Mouse (Mus musculus) kidney, embryonic 15.5 days (tissue): ENCODE measurements around the gene Dydc2. TPM values are rescaled to one million over a fixed set of nuclear protein-coding genes. Genes with fewer than 3 reads are reported as not detected.

Experiments used
- ATAC-seq: fragments of 200-750 bp; cut with Nextera tagmentation; replicated peaks from 2 replicates; pipeline ENCODE4 v1.8.0; 2017; ENCODE audit warnings: moderate TSS enrichment; ENCODE audit not compliant: low FRiP score
- H3K27ac ChIP-seq: fragments of 300-500 bp; sonication (generic); 2 replicates; pipeline ENCODE4 v1.5.1; 2015; ENCODE audit warnings: mild to moderate bottlenecking, inconsistent platforms
- H3K27me3 ChIP-seq: fragments of 300-500 bp; sonication (generic); 2 replicates; pipeline ENCODE4 v1.6.1; 2015; ENCODE audit warnings: inconsistent platforms
- H3K36me3 ChIP-seq: fragments of 300-500 bp; sonication (generic); 2 replicates; pipeline ENCODE4 v1.6.1; 2015; ENCODE audit warnings: inconsistent platforms
- H3K4me1 ChIP-seq: fragments of 300-500 bp; sonication (generic); 2 replicates; pipeline ENCODE4 v1.6.1; 2015; ENCODE audit warnings: inconsistent platforms
- H3K4me2 ChIP-seq: fragments of 300-500 bp; sonication (generic); 2 replicates; pipeline ENCODE4 v1.6.1; 2015; ENCODE audit warnings: moderate library complexity, mild to moderate bottlenecking, inconsistent platforms
- H3K4me3 ChIP-seq: fragments of 300-500 bp; sonication (generic); replicated peaks from 2 replicates; pipeline ENCODE4 v1.5.1; 2015; ENCODE audit warnings: mild to moderate bottlenecking, inconsistent platforms
- H3K9ac ChIP-seq: fragments of 300-500 bp; sonication (generic); 2 replicates; pipeline ENCODE4 v1.6.1; 2015; ENCODE audit warnings: mild to moderate bottlenecking, inconsistent platforms
- H3K9me3 ChIP-seq: fragments of 300-500 bp; sonication (generic); replicated peaks from 2 replicates; pipeline ENCODE4 v1.6.1; 2016; ENCODE audit warnings: inconsistent platforms
- WGBS: fragments of 180-500 bp; shearing (Covaris S2); methylation state at CpG from one replicate; pipeline ENCODE4 v1.1.7; 2015; ENCODE audit warnings: mixed read lengths; 5-methylcytosine and 5-hydroxymethylcytosine counted together
- polyA plus RNA-seq: library from polyadenylated mRNA; unstranded; fragments of >200 nt; fragmentation: Nextera tagmentation; extraction: Ambion mirVana; gene quantifications from 2 replicates; pipeline ENCODE4 v1.2.1, GENCODE M21; 2015

Gene Dydc2
- polyA plus RNA-seq, result not detected in 2 replicates

DNA sequence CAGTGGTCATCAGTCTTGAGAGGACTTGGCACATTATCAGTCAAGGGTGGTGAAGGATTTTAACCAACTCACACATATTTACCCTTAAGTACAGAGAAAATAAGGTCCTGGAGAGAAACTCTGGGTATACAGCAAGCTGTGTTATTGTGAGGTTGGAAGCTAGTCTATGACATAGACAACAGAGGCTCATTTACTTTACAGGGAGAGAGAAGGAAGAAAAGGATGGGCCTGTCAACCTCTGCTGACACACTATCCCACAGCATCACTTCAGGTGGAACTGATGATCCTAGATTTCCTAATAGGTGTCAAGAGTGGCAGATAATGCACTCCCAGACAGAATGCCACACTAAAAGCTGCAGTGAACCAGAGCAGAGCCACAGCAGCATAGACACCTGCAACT lies at the start of gene Dydc2:
Dydc2 (minus strand) TSS at position 101 of the 400 bp plus-strand sequence.
- no peak for ATAC-seq
- Histone ChIP-seq H3K27ac (no peak within 1 kb of the TSS), H3K9ac (no peak within 1 kb of the TSS), H3K36me3 (no peaks in the 10 kb centered on the region), H3K4me3 (no peak within 1 kb of the TSS), H3K9me3 (no peaks in the 10 kb centered on the region), H3K4me2 (no peak within 1 kb of the TSS), H3K27me3 (no peaks in the 10 kb centered on the region), H3K4me1 (peaks cover 11% of the 10 kb centered on the region)

DNA sequence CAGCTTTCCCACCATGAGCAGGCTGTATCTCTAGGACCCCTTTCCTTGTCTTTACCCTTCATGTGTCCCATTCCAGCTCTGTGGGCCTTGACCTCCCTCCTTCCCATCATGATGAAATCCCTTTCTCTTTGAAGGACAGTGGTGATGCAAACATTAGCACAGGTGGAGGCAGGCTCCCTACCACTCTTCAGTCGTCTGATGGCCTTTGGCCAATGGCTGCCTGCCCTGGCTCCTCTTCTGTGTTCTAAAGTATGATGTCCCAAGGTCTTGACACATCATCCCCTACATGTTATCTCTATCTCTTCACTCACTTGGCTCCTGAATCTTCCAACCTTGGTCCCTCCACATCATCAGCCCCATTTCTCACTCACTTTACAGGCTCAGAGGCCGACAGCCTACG lies 47.3 kb upstream of the Dydc2 start:
- no peaks in the 10 kb centered on the region for H3K36me3 ChIP-seq
- no peak overlapping the region for H3K4me2 ChIP-seq
- H3K4me3 ChIP-seq, result no peak overlapping the region
- H3K9ac ChIP-seq, result no peak overlapping the region
- no peak overlapping the region for H3K27ac ChIP-seq
- no peak for ATAC-seq
- H3K4me1 ChIP-seq, result no peaks in the 10 kb centered on the region
- no peaks in the 10 kb centered on the region for H3K9me3 ChIP-seq
- WGBS, result 82% methylated on average over 3 of the region's 3 CpGs
- no peaks in the 10 kb centered on the region for H3K27me3 ChIP-seq

DNA sequence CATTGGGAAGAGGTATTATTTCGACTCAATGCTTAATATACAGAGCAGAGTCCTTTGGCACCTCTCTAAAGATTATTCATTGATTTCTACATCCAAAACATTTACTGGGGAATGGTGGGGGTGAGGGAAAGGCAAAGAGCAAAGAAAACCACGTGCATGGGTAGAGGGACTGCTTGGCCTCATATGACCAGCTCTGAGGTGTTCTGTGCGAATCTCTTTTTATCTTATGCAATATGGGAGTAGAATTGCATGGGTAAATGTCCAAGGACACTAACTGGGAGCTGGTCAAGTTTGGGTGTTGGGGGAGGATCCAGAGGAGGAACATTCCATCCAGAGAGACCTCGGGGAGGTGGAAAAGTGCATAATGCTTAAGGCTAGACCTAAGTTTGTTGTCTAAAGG lies 43.9 kb upstream of the Dydc2 start:
- Histone ChIP-seq H3K4me3 (no peak overlapping the region), H3K27ac (no peak overlapping the region), H3K4me1 (no peaks in the 10 kb centered on the region), H3K36me3 (no peaks in the 10 kb centered on the region), H3K9ac (no peak overlapping the region), H3K9me3 (no peaks in the 10 kb centered on the region), H3K4me2 (no peak overlapping the region), H3K27me3 (no peaks in the 10 kb centered on the region)
- no peak for ATAC-seq
- 86% methylated on average over 4 of the region's 4 CpGs for WGBS

DNA sequence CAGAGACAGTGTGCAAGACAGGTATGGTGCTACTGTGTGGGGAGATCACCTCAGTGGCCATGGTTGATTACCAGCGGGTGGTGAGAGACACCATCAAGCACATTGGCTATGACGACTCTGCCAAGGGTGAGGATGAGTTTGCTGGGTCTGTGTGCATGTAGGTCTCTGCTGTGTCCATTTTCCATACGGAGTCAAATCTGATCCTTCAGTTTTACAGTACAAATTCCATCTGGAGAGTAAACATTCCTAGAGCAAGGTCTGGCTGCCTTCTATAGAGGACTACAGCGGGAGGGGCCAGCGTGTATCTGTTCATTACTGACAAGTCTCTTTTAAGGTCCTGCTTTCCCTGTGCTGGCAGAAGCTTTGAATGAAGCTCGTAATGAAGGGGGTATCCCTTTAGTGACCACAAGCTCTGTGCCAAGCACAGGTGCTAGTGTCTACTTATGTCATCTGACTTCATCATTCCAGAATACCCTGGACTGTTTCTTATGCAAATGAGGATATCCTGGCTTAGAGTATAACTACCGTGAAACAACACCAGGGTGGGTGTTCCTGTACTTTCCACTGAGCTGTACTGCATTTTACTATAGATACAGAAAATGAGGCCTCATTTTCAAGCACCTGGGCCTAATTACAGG lies 42.1 kb upstream of the Dydc2 start:
- 90% methylated on average over 7 of the region's 7 CpGs for WGBS
- no peak for ATAC-seq
- H3K4me2 ChIP-seq, result no peak overlapping the region
- no peaks in the 10 kb centered on the region for H3K9me3 ChIP-seq
- no peak overlapping the region for H3K9ac ChIP-seq
- no peaks in the 10 kb centered on the region for H3K27me3 ChIP-seq
- no peaks in the 10 kb centered on the region for H3K36me3 ChIP-seq
- no peak overlapping the region for H3K27ac ChIP-seq
- H3K4me3 ChIP-seq, result no peak overlapping the region
- no peaks in the 10 kb centered on the region for H3K4me1 ChIP-seq

DNA sequence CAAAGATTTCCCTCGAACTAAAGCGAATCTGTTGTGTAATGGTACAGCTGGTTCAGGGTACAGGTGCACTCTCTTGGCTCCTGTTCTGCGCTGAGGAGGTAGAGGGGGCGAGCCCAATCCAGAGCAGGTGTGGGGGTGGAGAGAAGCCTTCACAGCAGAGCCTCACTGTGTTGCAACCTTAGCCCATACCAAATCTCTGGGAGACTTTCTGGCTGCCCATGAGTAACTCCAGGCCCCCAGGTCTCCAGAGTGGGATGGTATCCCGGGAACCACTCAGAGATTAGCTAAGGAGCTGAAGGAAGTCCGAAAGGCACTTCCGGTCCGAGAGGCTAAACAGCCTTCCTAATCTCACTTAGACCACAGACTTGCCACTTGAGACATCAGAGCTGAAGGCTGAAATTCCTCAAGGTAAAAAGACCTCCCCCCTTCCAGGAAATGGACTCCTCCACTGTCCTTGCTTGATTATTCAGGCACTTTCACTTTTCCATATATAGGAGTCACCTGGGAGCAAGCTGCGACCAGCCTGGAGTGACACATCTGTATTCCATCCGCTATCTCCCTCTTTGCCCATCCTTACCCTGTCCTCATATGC lies 35.9 kb upstream of the Dydc2 start, which contains the start of gene Mat1a:
Mat1a (plus strand) TSS at position 183 of the 592 bp plus-strand sequence.
- ATAC-seq, result no peak
- H3K4me3 ChIP-seq, result no peak within 1 kb of the TSS
- no peaks in the 10 kb centered on the region for H3K27me3 ChIP-seq
- H3K9me3 ChIP-seq, result no peaks in the 10 kb centered on the region
- no peak within 1 kb of the TSS for H3K27ac ChIP-seq
- no peaks in the 10 kb centered on the region for H3K4me1 ChIP-seq
- H3K4me2 ChIP-seq, result no peak within 1 kb of the TSS
- no peaks in the 10 kb centered on the region for H3K36me3 ChIP-seq
- no peak within 1 kb of the TSS for H3K9ac ChIP-seq
- WGBS, result 71% methylated on average over 10 of the region's 10 CpGs

DNA sequence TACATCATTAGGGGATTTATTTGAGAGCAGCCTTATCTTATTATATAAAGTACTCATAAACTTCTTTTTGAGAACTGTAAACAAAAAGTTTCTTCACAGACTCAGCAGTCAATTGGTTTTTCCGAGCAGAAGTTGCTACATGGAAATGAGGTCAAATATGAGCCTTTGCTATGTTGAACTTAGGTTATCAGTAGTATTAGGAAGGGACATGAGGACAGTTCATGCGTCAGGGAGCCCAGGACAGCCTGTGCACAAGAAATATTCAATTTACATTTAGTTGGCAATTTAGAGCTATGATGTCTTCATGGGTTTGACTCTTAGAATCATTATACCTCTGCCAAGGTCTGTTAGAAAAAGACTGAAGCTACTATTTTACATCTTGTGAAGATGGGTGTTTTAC lies 33.3 kb upstream of the Dydc2 start:
- no peak for ATAC-seq
- no peak overlapping the region for H3K9ac ChIP-seq
- WGBS, result 76% methylated on average over 2 of the region's 2 CpGs
- no peaks in the 10 kb centered on the region for H3K4me1 ChIP-seq
- H3K27ac ChIP-seq, result no peak overlapping the region
- no peak overlapping the region for H3K4me2 ChIP-seq
- H3K36me3 ChIP-seq, result no peaks in the 10 kb centered on the region
- H3K27me3 ChIP-seq, result no peaks in the 10 kb centered on the region
- H3K4me3 ChIP-seq, result no peak overlapping the region
- no peaks in the 10 kb centered on the region for H3K9me3 ChIP-seq

DNA sequence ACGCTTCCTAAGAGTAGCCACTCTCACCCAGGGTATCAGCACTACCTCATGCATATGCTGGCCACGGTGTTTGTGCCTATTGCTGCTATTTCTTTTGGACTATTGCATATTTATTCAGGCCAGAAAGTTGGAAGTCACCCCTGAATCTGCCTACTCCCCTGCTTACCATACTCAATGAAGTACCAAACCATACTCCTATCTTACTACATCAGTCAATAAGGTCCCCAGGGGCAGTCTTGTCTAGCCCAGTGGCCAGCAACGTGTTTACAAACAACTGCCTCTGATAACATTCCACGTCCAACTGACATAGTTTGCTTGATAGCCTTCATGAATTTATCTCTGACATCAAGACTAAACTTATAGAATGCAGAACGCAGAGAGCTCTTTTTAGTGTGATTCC lies 32.2 kb upstream of the Dydc2 start:
- no peaks in the 10 kb centered on the region for H3K27me3 ChIP-seq
- no peak overlapping the region for H3K9ac ChIP-seq
- H3K27ac ChIP-seq, result no peak overlapping the region
- ATAC-seq, result no peak
- no peak overlapping the region for H3K4me3 ChIP-seq
- 84% methylated on average over 5 of the region's 5 CpGs for WGBS
- H3K36me3 ChIP-seq, result no peaks in the 10 kb centered on the region
- no peak overlapping the region for H3K4me2 ChIP-seq
- H3K9me3 ChIP-seq, result no peaks in the 10 kb centered on the region
- no peaks in the 10 kb centered on the region for H3K4me1 ChIP-seq

DNA sequence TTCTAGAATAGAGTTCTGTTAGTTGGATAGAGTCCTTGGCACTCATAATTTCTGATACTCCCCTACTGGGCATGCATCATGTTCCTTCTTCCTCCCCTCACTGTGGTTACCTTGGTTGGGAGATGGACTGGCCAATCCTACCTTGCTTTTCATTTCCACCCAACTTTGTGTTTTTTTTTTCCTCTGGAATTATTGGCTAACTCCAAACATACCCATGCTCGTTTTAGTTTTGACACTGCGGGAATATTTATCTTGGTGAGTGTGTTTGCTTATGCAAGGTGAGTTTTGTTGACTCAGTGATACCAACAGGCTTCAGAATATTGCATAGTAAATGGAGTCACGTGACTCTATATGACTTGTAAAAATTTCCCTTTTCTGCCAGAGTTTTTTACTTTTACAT lies 31.7 kb upstream of the Dydc2 start:
- H3K27me3 ChIP-seq, result no peaks in the 10 kb centered on the region
- ATAC-seq, result no peak
- 85% methylated on average over 3 of the region's 3 CpGs for WGBS

DNA sequence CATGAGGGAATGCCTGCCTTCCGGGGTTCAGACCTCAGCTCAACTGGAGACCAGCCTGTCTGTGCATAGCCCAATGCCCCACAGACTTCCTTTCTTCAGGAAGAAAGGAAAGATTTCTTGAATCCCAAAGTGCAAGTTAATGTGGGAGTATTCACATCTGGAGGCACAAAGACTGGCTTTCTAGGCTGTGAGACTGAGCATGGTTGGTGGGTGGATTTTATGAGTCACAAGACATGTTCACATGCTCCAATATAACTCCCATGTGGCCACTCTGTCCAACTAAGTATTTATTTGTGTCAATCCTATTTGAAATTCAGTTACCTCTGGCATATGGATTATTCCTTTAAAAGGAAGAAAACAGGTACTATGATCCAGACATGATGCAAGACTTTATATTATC lies 29.7 kb upstream of the Dydc2 start:
- WGBS, result 86% methylated on average over 1 of the region's 1 CpGs
- Histone ChIP-seq H3K4me1 (no peaks in the 10 kb centered on the region), H3K9me3 (no peaks in the 10 kb centered on the region), H3K4me3 (no peak overlapping the region), H3K27me3 (no peaks in the 10 kb centered on the region), H3K27ac (no peak overlapping the region), H3K4me2 (no peak overlapping the region), H3K36me3 (no peaks in the 10 kb centered on the region), H3K9ac (no peak overlapping the region)
- ATAC-seq, result no peak

More for the DNA sequence above, 31.7 kb upstream of the Dydc2 start:
- no peaks in the 10 kb centered on the region for H3K36me3 ChIP-seq
- no peaks in the 10 kb centered on the region for H3K9me3 ChIP-seq
- no peaks in the 10 kb centered on the region for H3K4me1 ChIP-seq
- no peak overlapping the region for H3K9ac ChIP-seq
- no peak overlapping the region for H3K27ac ChIP-seq
- H3K4me2 ChIP-seq, result no peak overlapping the region
- H3K4me3 ChIP-seq, result no peak overlapping the region

DNA sequence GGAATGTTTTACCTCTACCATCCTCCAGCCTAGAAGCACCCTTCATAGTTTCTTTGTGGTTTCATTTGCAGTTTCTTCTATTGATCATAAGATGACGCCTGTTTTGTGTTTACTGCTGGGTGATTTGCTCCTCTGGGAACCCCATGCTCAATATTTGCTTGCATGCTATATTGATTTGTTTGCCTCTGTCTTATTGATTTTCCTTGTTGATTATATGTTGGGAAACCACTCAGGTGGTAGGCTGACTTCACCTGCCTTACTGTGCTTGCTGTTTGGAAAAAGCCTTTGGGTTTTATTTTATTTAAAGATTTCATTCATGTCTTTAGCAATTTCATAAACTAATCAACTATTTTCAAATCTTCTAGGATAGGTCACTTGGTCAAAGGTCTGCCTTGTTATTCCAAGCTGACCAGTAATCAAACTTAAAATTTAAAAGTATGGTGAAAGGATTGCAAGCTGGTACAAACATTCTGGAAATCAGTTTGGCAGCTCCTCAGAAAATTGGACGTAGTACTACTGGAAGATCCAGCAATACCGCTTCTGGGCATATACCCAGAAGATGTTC lies 27.4 kb upstream of the Dydc2 start:
- Histone ChIP-seq H3K9ac (no peak overlapping the region), H3K9me3 (no peaks in the 10 kb centered on the region), H3K4me1 (no peaks in the 10 kb centered on the region), H3K36me3 (no peaks in the 10 kb centered on the region), H3K4me3 (no peak overlapping the region), H3K27ac (no peak overlapping the region), H3K27me3 (no peaks in the 10 kb centered on the region), H3K4me2 (no peak overlapping the region)
- no peak for ATAC-seq
- 86% methylated on average over 3 of the region's 3 CpGs for WGBS

DNA sequence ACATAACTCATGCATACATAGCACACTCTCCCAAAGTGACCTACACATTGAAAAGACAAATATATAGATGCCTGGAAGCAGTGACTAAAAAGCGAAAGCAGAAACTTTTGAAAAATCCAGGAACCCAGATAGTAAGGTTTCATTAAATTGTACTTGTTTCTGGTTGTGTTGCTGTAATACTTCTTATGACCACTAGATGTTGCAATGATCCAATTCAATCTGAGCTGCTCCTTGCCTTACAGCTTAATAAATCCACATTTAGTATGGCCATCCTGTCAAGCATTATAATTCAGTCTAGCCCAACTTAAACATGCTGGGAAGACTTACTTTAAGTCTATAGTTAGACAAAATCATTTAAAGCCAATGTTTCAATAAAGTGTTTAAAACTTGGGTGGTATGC lies 25.1 kb upstream of the Dydc2 start:
- no peaks in the 10 kb centered on the region for H3K36me3 ChIP-seq
- H3K27ac ChIP-seq, result no peak overlapping the region
- no peak for ATAC-seq
- H3K4me3 ChIP-seq, result no peak overlapping the region
- H3K9ac ChIP-seq, result no peak overlapping the region
- no peaks in the 10 kb centered on the region for H3K4me1 ChIP-seq
- no peaks in the 10 kb centered on the region for H3K27me3 ChIP-seq
- H3K4me2 ChIP-seq, result no peak overlapping the region
- WGBS, result 53% methylated on average over 1 of the region's 1 CpGs
- H3K9me3 ChIP-seq, result no peaks in the 10 kb centered on the region

DNA sequence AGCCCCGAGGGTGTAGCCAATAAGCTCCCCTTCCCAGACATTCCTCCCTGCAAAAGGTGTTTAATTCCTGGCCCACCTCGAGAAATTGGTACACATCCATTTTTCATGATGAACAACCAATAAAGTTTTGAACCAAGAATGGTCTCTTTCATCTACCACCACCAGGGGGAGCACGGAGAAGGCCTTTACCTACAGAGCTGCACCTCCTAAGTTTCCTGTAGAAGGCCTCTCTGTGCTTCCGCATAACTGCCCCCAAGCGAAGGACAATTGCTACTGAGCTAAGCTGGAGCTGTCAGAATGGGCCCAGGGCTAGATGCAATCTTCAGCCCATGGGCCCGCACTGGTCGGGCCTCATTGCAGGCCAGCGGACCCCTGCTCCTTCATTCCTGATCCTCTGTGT lies 21.8 kb upstream of the Dydc2 start:
- Histone ChIP-seq H3K4me2 (no peak overlapping the region), H3K27me3 (no peaks in the 10 kb centered on the region), H3K9me3 (no peaks in the 10 kb centered on the region), H3K4me3 (no peak overlapping the region), H3K4me1 (no peaks in the 10 kb centered on the region), H3K27ac (no peak overlapping the region), H3K36me3 (no peaks in the 10 kb centered on the region), H3K9ac (no peak overlapping the region)
- 60% methylated on average over 8 of the region's 8 CpGs for WGBS
- no peak for ATAC-seq

DNA sequence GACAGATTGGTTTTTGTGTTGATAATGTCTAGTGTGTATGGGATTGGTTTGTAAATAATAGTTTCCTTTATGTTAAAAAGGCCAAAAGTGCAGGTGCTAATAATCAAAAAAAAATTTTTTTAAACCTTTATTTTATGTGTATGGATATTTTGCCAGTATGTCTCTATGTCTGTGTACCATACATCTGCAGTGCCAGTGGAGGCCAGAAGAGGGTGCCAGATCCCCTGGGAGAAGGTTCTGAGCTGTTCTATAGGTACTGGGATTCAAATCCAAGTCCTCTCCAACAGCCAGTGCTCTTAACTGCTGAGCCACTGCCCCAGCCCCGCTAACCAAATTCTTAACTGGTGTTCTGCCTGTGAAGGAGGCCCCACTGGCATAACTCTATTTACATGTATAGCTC lies 18.5 kb upstream of the Dydc2 start:
- Histone ChIP-seq H3K36me3 (no peaks in the 10 kb centered on the region), H3K27me3 (no peaks in the 10 kb centered on the region), H3K9me3 (no peaks in the 10 kb centered on the region), H3K4me1 (no peaks in the 10 kb centered on the region), H3K4me2 (no peak overlapping the region), H3K9ac (no peak overlapping the region), H3K27ac (no peak overlapping the region), H3K4me3 (no peak overlapping the region)
- WGBS, result 86% methylated on average over 1 of the region's 1 CpGs
- ATAC-seq, result no peak
